Mouse (Mus musculus): Measurements from ENCODE around the gene Spata31d1a. TPM values are rescaled to one million over a fixed set of nuclear protein-coding genes. Genes with fewer than 3 reads are reported as not detected.

Spata31d1a gene
- total RNA-seq, 2 experiments from 2014 or later: 0.28 TPM; not detected in 1

Other genes starting within 250 kb of the Spata31d1a start
- 49.2 and 59.4 TPM in 2 replicates for gene Agtpbp1, start 125.1 kb downstream of the Spata31d1a start, total RNA-seq (2014; fragmentation: Nextera tagmentation)
- 67.9 and 69.6 TPM in 2 replicates for gene Agtpbp1, start 125.1 kb downstream of the Spata31d1a start, total RNA-seq (2017)
- 76.9 and 107 TPM in 2 replicates for gene Naa35, start 125.1 kb downstream of the Spata31d1a start, total RNA-seq (2014; fragmentation: Nextera tagmentation)
- gene Naa35, start 125.1 kb downstream of the Spata31d1a start, total RNA-seq (2017): 38.5 and 58.0 TPM in 2 replicates
- 69.6 and 76.7 TPM in 2 replicates for gene Golm1, start 34.5 kb downstream of the Spata31d1a start, total RNA-seq (2014; fragmentation: Nextera tagmentation)
- 101 and 137 TPM in 2 replicates for gene Golm1, start 34.5 kb downstream of the Spata31d1a start, total RNA-seq (2017)
- not detected in 2 replicates for gene 4921517D22Rik, start 16.2 kb downstream of the Spata31d1a start, total RNA-seq (2014; fragmentation: Nextera tagmentation)
- not detected in 2 replicates for gene 4921517D22Rik, start 16.2 kb downstream of the Spata31d1a start, total RNA-seq (2017)
- not detected in 2 replicates for gene Spata31d1b, start 2.0 kb upstream of the Spata31d1a start, total RNA-seq (2014; fragmentation: Nextera tagmentation)
- gene Spata31d1b, start 2.0 kb upstream of the Spata31d1a start, total RNA-seq (2017): not detected in 2 replicates
- gene Spata31d1d, start 21.4 kb upstream of the Spata31d1a start, total RNA-seq (2014; fragmentation: Nextera tagmentation): not detected in 2 replicates
- 0.42 TPM in 1 of 2 replicates, not detected in the other for gene Spata31d1d, start 21.4 kb upstream of the Spata31d1a start, total RNA-seq (2017)
- not detected in 2 replicates for gene 1700014D04Rik, start 36.4 kb upstream of the Spata31d1a start, total RNA-seq (2014; fragmentation: Nextera tagmentation)
- 0.19 and 0.38 TPM in 2 replicates for gene 1700014D04Rik, start 36.4 kb upstream of the Spata31d1a start, total RNA-seq (2017)
- 160 and 164 TPM in 2 replicates for gene Isca1, start 59.5 kb upstream of the Spata31d1a start, total RNA-seq (2014; fragmentation: Nextera tagmentation)
- 73.3 and 92.6 TPM in 2 replicates for gene Isca1, start 59.5 kb upstream of the Spata31d1a start, total RNA-seq (2017)
- gene Gm49354, start 71.9 kb upstream of the Spata31d1a start, total RNA-seq (2014; fragmentation: Nextera tagmentation): not detected in 2 replicates
- gene Gm49354, start 71.9 kb upstream of the Spata31d1a start, total RNA-seq (2017): not detected in 2 replicates
- 169 and 191 TPM in 2 replicates for gene Tut7, start 112.8 kb upstream of the Spata31d1a start, total RNA-seq (2014; fragmentation: Nextera tagmentation)
- gene Tut7, start 112.8 kb upstream of the Spata31d1a start, total RNA-seq (2017): 249 and 329 TPM in 2 replicates